Mouse (Mus musculus): ENCODE measurements around the gene Ndufc2. TPM values are rescaled to one million over a fixed set of nuclear protein-coding genes. Genes with fewer than 3 reads are reported as not detected.

Gene Ndufc2
- total RNA-seq, 1 experiment from 2014 or later: 210 TPM

DNA sequence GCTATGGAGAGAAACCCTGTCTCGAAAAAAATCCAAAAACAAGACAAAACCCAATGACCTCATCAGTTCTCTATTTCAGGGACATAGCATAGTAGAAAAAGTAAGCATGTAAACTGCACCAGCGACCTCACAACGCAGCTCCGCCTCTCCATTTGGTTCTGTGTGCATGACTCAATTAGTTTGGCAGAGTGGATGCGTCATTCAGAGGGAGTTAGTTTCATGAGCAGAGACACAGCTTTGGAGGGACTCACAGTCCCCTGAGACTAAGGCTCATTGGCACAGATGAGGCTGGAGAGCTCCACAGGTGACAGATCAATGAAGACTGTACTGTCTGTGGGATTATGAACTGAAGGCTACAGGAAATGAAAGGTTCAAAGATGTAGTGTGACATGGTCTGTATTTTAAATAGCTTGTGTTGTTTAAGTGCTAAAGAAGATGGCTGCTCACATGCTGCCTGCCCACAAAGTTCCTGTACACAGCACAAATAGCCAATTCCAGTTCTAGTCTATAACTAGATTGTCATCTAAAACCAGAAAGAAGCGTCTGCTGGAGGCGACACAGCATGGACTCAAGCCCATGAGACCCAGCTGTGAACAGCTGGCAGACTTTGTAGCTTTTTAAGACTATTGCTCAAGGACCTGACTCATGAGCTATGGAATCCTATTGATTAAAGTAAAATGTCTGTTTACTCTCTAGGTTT is 13.5 kb upstream of the Ndufc2 start:
- no peak for ATAC-seq (replicated peaks; ENCODE audit: low read depth, poor library complexity, severe bottlenecking)

DNA sequence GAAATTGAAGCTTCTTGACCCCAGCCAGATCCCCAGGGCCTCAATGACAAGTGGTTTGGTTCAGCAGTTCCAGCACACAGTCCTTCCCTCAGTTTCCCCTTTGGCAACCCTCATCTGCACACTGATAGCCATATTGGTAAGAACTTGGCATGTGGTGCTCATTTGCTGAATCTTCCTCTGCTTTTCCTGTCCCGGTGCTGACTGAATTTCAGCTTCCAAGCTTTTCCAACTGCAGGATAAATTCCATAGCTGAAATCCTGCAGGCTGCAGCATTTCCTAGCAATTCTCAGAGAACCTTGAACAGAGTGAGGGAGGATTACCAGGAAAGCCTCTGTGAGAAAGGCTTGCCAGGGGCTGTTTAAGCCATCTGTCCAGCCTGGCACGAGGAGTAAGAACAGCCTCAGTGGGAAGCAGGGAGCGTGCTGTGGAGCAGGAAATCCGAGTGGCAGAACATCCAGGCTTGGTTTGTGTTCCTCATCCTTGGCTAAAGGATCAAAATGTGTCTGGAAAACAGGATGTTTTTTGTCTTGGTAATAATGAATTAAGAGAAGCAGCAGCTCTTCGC is 12.9 kb upstream of the Ndufc2 start:
- ATAC-seq (replicated peaks; ENCODE audit: low read depth, poor library complexity, severe bottlenecking): no peak

DNA sequence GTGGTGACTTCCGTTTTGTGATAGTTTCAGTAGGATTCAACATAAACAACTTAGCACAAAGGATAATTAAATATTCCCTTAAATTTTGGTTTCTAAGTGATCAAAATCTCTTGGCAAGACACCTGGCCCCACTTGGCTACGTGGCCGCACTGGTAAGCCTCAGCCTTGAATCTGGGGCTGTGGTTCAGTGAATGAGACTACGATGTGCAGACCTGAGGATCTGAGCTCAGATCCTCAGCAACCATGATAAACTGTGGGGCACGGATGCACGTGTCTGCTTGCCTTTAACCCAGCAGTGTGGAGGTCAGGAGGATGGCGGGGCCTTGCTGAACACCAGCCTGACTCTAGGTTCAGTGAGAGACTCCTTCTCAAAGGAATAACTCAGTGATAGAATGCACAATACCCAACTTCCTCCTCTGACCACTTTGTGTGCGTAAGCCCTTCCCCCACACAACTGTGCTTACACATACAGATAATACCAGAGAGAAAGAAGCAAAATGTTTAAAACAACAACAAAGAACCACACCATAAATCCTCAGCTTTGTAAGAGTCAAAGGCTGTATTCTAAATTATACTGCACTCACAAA is 12.1 kb upstream of the Ndufc2 start:
- 0 out of 2 replicates have a peak, but pooled peaks have one; percentile 11 for ATAC-seq (replicated peaks; ENCODE audit: low read depth, poor library complexity, severe bottlenecking)

DNA sequence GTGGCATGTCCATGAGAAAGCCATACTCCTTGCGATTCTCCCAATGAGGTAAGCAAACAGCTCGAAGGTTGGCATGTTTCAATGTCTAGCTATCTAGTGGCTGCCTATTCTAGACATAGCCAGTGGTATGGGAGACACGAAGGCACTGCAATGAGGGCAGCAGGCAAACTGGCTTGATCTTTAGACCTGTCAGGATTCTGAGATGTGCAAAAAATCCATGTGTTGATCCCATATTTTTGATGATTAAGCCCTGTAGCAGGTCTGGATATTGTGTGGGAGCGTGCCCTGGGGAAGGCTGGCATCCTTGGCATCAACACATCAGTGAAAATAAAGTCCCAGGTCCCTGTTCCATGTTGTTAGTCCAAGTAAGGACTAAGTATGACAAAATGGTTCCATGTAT is 11.3 kb upstream of the Ndufc2 start:
- ATAC-seq (replicated peaks; ENCODE audit: low read depth, poor library complexity, severe bottlenecking): no peak

DNA sequence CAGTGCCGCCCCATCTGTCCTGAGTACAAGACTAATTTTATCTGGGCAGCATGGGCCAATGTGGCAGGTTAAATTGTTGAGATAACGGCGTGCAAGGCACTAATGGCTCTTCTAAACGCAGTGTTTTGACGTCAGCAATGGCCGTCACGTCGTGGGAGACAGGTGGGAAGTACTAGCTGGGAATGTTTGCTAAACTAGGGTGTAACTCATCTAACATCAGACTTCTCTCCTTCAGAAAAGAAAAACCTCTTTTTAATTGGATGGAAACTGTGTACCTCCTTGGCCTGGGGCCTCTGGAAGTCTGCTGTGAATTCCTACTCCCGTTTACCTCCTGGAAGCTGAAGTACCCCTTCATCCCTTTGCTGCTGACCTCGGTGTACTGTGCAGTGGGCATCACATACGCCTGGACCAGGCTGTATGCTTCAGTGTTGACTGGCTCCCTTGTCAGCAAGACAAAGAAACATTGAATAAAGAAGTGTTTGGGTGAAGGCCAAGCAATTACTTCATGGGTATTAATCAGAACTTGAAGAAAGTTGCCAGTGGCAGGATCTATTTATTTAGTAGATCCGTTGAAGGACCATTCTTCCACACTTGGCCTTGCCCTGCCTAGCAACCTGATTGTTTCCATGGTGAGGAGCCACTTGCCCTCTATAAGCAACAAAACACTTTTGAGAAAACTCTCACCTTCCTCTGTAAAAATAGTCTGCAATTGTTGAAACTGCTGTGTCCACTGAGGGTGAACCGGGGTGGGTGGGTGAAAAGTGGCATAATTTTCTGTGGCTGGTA is 8.3 kb upstream of the Ndufc2 start:
- no peak for ATAC-seq (replicated peaks; ENCODE audit: low read depth, poor library complexity, severe bottlenecking)

DNA sequence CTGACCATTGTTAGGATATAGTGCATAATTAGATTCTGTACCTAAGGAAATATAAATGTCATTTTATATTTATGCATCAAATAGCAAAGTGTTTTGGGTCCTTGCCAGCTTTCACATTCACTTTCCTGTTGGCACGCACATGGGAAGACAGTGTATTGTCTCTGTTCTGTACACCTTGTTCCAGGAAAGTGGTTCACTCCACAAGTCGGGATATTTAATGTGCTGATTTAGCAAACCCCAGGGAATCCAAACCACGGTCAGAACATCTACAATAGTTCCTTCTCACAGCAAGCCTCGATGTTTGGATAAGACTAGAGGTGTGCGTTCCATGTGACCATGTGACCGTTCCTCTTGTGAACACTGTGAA is 7.7 kb upstream of the Ndufc2 start:
- ATAC-seq (replicated peaks; ENCODE audit: low read depth, poor library complexity, severe bottlenecking): no peak

DNA sequence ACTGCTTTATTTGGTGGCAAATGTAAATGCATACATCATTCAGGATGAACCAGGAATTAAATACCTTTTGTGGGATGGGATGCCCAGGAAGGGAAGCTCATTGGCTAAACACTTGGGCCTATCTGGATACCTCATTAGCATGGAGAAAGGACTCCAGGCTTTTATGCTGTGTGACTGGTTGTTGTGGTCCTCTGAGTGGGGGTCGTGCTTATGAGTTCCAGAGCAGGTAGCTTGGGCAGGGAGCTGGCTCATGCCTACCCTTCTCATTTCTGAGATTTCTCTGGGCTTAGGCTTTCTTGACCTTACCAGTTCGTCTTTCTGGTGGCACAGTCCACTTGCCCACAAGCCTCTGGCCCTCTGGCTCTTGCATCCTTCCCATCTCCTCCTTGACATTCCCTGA is 5.4 kb upstream of the Ndufc2 start:
- ATAC-seq (replicated peaks; ENCODE audit: low read depth, poor library complexity, severe bottlenecking): no peak

DNA sequence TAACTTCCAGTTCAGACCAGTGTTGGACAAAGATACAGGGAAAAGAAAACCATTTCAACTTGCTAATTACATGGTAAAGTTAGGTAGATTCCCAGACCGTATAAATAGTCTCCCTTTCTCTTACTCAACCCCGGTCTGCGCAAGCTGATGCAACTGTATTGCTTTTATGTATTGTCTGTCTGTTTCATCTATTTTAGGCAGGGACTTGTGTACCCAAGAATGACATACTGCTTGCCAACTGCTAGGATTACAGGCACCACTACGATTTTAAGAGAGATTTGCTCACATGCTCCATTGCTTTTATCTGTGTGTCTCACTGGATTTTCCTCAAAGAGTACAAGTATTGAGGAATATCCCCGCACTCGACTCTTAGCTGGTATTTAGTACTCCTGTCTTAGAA is 860 bp upstream of the Ndufc2 start:
- ATAC-seq (replicated peaks; ENCODE audit: low read depth, poor library complexity, severe bottlenecking): no peak

DNA sequence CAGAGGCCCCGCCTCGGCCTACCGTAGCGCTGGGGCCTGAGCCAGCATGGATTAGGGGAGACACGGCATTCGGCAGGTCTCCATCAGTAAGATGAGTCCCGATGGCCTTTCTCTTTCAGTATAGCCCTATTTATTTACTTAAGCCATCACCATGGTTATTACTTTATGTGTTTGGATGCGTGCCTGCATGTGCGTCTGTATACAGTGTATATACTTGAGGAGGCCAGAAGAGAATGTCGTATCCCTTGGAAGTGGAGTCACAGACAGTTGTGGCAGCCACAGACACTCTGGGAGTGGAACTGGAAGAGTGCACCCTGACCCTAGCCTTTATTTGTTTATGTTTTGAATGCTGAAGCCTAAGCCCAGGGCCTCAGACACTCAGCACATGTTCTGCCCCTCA is 7.3 kb downstream of the Ndufc2 start:
- ATAC-seq (replicated peaks; ENCODE audit: low read depth, poor library complexity, severe bottlenecking): no peak

DNA sequence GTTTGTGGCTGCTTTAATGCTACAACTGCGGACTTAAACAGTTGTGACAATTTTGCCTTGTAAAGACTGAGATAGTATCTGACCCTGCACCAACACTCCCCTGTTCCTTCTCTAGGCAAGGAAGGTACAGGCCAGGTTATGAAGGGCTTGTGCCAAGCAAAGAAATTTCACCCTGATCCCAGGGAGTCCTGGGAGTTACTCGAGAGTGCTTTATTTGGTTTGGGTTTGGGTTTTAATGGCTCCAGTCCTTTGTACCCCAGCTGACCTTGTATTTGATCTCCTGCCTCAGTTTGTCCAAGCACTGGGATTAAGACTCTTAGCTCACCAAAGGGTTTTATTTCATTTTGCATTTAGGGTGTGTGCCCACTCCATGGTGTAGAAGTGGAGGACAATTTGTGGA is 11.3 kb downstream of the Ndufc2 start:
- ATAC-seq (replicated peaks; ENCODE audit: low read depth, poor library complexity, severe bottlenecking): no peak

DNA sequence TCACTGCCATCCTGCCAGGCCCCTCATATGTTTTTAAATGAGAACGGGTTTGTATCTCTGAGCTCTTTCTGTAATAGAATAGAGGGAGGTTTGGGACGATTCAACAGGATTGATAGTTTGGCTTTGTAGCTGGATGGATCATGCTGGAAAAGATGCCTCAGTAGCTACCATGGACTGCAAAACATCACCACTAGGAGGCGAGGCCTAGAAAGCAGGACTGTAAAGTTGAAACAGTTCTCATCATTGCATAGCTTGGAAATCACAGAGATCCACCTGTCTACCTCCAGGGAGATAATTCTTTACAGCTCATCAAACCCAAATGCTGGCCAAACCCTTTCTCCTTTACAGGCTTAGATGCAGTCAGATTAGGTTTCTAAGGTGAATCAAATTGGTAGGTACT is 11.8 kb downstream of the Ndufc2 start:
- ATAC-seq (replicated peaks; ENCODE audit: low read depth, poor library complexity, severe bottlenecking): no peak

DNA sequence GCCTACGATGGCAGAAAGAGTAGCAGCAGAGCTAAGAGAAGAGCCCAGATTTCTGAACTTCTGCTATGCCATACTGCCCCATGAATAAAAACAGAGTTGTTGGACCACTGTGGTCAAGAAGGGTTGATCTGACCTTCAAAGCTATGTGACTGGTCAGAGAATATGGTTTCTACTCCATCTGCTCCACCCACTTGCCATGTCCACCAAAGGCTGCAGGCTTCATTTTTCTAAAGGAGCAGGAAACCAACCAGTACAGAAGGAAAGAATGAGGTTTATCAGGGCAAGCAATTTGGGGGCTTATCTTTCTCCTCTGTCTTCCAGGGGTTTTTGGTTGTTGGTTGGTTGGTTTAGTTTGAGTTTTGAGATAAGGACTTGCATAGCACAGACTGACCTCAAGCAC is 14.2 kb downstream of the Ndufc2 start:
- no peak for ATAC-seq (replicated peaks; ENCODE audit: low read depth, poor library complexity, severe bottlenecking)

DNA sequence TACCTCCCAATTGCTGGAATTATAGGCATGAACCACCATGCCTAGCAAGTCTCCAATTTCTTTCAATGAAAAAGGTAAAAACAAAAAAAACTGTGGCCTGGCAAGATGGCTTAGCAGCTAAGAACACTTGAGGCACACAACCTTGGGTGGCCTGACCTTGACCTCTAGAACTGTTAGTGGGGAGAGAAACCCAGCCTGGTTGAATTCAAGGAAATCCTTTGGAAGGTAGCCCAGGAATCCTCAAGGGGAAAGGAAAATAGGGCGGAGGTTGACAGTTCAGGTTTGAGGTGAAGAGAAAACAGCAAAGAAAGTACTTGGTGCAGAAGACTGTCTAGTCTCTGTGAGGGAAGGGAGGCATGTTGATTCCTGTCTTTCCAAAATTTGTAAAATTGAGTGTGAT is 14.6 kb downstream of the Ndufc2 start:
- ATAC-seq (replicated peaks; ENCODE audit: low read depth, poor library complexity, severe bottlenecking): no peak

DNA sequence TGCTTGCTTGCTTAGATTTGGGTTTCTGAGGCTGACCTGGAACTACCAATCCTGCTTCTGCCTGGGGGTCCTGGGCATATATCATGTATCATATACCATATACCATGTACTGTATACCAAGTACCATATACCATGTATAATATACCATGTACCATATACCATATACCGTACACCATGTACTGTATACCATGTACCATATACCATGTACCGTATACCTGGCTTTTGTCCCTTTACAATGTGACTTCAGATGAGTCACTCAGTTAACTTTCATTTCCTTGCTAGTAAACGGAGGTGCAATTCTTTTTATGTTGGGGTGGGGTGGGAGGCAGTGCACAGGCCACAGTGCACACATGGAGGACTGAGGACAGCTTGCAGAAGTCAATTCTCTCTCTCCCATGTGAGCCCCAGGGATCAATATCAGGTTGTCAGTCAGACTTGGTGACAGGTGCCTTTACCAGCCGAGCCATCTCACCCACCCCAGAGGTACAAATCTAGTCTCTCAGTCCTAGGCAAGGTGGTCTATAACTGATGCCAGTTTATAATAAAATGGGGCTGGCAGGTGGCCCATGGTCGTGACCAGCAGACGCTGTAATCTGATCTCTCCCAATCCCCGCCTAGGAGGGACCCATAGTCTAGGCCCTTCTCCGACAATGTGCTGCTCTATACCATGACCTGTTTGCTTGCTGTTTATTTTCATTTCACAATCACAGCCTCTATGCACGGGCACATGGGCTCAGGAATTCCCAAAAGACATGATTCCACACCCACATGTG is 15.3 kb downstream of the Ndufc2 start:
- ATAC-seq (replicated peaks; ENCODE audit: low read depth, poor library complexity, severe bottlenecking): no peak

DNA sequence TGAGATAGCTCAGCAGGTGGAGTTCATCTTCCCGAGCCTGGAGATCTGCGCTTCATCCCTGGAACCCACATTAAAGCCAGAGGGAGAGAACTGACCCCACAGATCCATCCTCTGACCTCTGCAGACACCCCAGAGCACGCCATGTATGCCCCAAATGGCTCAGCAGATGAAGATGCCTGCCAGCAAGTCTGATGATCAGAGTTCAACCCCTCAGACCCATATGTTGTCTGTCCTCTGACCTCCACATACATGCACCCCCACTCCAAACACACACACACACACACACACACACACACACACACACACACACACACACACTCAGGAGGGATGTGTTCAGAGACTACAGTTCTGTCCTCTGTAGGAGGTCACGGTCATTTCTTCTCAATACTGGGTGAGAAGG is 16.7 kb downstream of the Ndufc2 start:
- ATAC-seq (replicated peaks; ENCODE audit: low read depth, poor library complexity, severe bottlenecking): no peak

DNA sequence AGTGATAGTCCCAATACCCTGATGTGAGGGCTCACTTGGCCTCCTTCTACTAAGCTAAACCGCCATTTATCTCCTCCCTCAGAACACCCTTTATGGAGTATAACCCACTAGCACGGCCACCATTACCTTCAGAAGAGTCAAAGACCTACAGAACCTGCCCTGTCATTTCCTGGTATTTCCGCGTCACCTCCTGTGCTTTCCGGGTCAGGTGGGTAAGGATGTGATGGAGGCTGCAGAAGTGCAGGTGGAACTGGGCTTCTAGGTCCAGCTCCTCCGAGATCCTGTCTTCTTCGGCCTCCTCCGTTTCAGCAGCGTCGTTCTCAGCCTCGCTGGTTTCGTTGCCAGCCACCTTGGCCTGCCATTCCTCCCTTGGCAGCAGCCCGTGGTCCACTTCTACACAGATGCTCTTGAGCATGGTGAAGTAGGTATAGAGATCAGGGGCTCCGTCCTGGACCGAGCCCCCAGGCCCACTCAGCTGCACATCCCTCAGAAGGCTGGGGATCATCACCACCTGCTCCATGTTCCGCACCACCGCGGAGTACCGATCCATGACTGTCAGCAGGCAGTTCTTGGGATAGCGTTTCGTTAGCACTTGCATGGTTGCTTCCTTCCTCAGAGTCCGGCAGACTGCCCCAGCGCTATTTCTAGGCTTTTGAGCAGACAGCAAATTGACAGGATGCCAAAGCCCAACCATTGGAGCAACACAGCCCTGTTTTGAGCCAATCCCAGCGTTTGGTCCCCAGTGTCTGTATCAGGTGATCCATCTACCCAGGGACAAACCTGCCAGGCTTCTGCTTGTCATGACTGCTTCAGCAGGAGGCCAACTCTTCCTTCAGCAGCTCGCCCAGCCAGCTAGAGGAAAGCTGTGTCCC is 17.3 kb downstream of the Ndufc2 start, which contains the start of gene Thrsp:
TSS of gene Thrsp (minus strand) at position 825 of the 872 bp plus-strand sequence.
- ATAC-seq (replicated peaks; ENCODE audit: low read depth, poor library complexity, severe bottlenecking): no peak

DNA sequence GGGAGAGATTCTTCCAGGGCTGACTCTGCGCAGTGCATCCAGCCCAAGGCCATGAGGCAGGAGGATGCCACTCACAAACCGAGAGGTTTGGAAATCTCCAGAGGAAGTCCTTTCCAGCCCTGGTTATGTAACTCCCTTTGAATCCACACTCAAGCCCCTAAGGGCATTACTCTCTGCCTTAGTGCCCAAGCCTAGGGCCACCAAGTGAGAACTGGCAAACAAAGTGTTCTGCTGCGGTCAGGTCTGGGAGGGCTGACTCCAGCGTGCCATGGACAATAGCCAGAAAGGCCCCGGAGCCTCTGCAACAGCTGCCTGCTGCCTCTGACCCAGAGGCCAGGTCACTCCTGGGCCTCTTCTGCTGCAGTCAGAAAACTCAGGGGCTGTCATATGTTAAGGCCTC is 18.9 kb downstream of the Ndufc2 start:
- no peak for ATAC-seq (replicated peaks; ENCODE audit: low read depth, poor library complexity, severe bottlenecking)

DNA sequence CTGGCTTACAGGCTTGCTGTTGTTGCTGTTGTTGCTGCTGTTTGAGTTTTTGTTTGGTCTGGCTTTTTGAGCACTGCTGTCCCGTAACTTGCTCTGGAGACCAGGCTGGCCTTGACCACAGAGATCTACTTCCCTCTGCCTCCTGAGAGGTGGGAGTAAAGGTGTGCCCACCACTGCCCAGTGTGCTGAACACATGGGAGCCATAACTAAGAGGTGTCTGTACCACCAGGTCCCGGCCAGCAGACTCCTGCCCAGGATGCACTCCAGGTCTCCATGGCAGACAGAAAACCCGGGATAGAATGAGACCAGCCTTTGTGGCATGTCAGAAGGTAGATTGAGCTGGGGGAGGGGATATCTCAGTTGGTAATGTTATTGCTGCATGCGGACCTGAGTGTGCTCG is 19.4 kb downstream of the Ndufc2 start:
- no peak for ATAC-seq (replicated peaks; ENCODE audit: low read depth, poor library complexity, severe bottlenecking)

DNA sequence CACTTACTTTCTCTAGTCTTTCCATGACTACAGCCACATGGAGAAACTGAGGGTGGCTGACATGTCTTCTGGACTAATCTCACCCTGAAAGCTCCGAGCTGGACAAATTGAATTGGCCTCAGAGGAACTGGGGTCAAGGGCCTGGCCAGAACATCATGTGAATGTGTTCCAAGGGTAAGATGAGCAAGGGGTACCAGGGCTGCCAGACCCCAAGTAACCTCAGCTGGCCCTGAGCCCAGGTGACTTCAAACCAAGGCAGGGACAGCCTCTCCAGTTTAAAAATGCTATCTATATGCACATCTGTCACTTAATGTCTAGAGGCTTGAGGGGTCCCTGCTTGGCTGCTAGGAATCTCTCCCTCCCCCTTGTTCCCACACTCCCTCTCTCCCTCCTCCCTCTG is 20.6 kb downstream of the Ndufc2 start:
- no peak for ATAC-seq (replicated peaks; ENCODE audit: low read depth, poor library complexity, severe bottlenecking)

Data from common myeloid progenitor, adult 5-6 weeks (primary cell).